Mouse (Mus musculus) neural tube, embryonic 14.5 days (tissue): ENCODE results near the gene Fat1. TPM values are rescaled to one million over a fixed set of nuclear protein-coding genes. Genes with fewer than 3 reads are reported as not detected.

Experiments used
- polyA plus RNA-seq: library from polyadenylated mRNA; unstranded; fragments of >200 nt; fragmentation: Nextera tagmentation; extraction: Ambion mirVana; gene quantifications from 2 replicates; pipeline ENCODE4 v1.2.1, GENCODE M21; 2014

The Fat1 gene
- polyA plus RNA-seq, 1 experiment from 2014 or later = 25.8 TPM

Other genes with a start within 250 kb of the Fat1 start
- gene Mtnr1a, start 133.7 kb downstream of the Fat1 start, polyA plus RNA-seq = 0.33 TPM in 1 of 2 replicates, not detected in the other